Mouse (Mus musculus) heart, postnatal 10 days (tissue): ENCODE measurements around the gene Sval3. TPM values are rescaled to one million over a fixed set of nuclear protein-coding genes. Genes with fewer than 3 reads are reported as not detected.

ENCODE experiments used
- DNase-seq, 2 experiments: peaks; one replicate each; pipeline ENCODE4 v3.0.0; 2021
- intact Hi-C: fragments of 180-260 bp; cut with DNase I; formaldehyde crosslinking; loops from one replicate; pipeline ENCODE4 v1.15.1; 2025
- total RNA-seq, 2 experiments: library from RNA; stranded (reverse); gene quantifications; 2 replicates each; pipeline ENCODE4 v1.2.3; 2021

The Sval3 gene
- total RNA-seq: not detected

GRCm38 (mm10) chr6:41967840-41968239, at the start of gene Sval3:
Gene Sval3, plus strand, starts transcription at chr6:41968140.
- no peak for DNase-seq
- intact Hi-C loops: no loop called here

- intact Hi-C loops: no loop called here
- no peak for DNase-seq
Observed at GRCm38 (mm10) chr6:41951330-41951729, 16.6 kb upstream of the Sval3 start, which contains the start of gene Sval1. Gene Sval1, plus strand, starts transcription at chr6:41951630.

Other genes starting within 250 kb of the Sval3 start
- gene Olfr459, start 193.0 kb upstream of the Sval3 start, total RNA-seq: not detected
- not detected for gene Pip, start 120.6 kb upstream of the Sval3 start, total RNA-seq
- gene Sval2, start 115.2 kb upstream of the Sval3 start, total RNA-seq: not detected
- gene Sval1, start 16.5 kb upstream of the Sval3 start, total RNA-seq: not detected
- gene Sva, start 70.3 kb downstream of the Sval3 start, total RNA-seq: not detected
- not detected for gene Tas2r139, start 172.8 kb downstream of the Sval3 start, total RNA-seq
- not detected for gene Tas2r144, start 247.2 kb downstream of the Sval3 start, total RNA-seq